Mouse (Mus musculus) CH12.LX (cell line): ENCODE data around the gene Glra2.

Experiments used
- HCFC1 ChIP-seq: IDR thresholded peaks from 2 replicates; pipeline ENCODE4 v1.6.1; 2012; ENCODE audit warnings: low read depth, mild to moderate bottlenecking, inconsistent platforms, low read length, improper control_type of control experiment
- POLR2A ChIP-seq: IDR thresholded peaks from 2 replicates; pipeline ENCODE4 v1.6.1; 2011; ENCODE audit warnings: low read depth, mild to moderate bottlenecking, improper control_type of control experiment, low read length
- SIN3A ChIP-seq: IDR thresholded peaks from 2 replicates; pipeline ENCODE4 v1.6.1; 2012; ENCODE audit warnings: low read length, improper control_type of control experiment, inconsistent platforms

DNA sequence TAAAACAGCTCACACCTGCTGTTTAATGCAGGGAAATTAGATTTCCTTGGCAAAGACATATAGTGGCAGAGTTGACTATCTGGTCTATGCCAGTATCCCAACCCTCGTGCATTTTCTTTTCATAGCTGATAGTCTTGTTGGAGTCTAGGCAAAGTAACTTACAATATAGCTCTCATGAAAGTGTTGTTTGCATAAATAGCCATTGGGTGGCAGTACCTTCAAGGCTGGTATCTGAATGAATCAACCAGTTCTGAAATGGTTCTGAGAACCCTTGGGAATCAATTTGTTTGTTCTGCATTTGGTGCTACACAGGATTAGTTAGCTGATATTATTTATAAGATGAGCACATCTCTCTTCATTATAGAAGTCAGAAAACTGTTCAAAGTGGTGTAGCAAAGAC, 133.6 kb downstream of the Glra2 start:
- TF ChIP-seq POLR2A, result no peak
- no peak for TF ChIP-seq HCFC1
- TF ChIP-seq SIN3A, result no peak
